Mouse (Mus musculus): ENCODE results near the gene Tspan4. TPM values are rescaled to one million over a fixed set of nuclear protein-coding genes. Genes with fewer than 3 reads are reported as not detected.

The Tspan4 gene
- total RNA-seq, 2 experiments from 2014 or later = 1.5 to 3.3 TPM

GRCm38 (mm10) chr7:141460001-141460390 is 15.0 kb upstream of the Tspan4 start:
- ATAC-seq (ENCODE audit: poor library complexity, severe bottlenecking) = no peak

DNA sequence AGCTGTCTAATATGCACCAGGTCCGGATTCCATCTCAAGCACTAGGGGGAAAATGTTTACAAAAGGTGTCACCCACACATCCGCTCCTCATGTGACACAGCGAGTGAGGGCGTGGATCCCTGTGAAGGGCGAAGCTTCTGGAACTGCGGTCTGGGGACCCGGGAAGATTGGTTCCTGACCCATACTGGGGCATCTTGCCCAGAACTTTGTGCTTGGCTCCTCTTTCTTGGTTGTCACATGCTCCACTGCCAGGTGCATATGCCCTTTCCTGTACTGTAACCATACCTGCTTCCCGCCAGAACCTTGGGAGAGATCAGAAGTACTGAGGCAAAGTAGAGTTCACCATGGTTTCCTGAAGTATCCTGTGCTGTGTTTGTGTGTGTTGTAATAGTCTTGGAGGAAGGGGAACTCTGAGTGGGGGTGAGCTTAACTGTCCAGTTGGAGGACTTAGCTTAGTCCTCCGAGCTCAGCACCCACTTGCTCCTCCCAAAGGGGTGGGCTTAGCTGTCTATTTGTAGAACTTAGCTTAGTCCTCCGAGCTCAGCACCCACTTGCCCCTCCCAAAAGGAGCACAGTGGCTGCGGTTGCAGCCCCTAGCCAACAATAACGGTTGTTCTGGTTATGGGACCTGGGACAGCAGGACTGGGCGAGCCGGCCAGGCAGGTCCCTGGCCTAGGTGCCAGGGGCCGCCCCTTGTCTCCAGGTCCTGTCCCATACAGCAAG is 14.5 kb upstream of the Tspan4 start, which contains the start of gene Cracr2b:
Gene Cracr2b, plus strand, starts transcription at position 704 of the 723 bp plus-strand sequence.
- ATAC-seq (ENCODE audit: poor library complexity, severe bottlenecking) = peak; percentile 23

DNA sequence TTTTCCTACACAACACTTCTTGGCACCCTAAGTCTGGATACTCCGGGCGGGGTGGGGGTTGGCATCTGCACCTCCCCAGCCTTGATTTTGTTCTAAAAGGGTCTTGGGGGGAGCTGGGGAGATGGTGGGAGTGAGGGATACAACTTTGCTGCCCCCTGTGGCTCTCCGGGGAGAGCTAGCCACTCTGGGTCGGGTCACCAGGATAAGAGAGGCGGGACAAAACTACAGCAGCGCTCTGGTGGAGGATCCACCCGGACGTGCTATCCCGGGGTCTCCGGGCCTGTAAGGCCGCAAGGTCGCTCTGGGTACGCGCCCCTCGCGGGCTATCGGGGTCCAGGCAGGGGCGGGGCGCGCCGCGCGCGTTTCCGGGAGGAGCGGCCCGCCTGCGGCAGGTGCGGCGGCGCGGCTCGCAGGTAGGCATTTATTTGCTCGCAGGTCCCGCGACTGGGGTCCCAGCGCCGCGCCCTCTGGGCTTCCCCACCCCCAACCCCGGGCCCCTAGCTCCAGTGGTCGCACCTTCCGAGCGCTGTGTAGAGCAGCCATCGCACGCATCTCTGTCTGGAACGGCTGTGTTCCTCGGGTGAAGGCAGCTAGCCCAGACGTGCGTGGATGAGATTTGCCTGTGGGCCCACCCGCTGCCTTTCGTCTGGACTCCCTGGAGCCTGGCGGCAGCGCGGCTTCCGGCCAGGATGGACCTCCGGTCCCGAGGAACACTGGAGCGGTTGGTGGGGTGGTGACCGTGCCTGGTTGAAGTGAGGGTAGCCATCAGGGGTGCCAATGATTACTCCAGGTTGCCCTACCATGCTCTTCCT is 13.3 kb upstream of the Tspan4 start:
- no peak for ATAC-seq (ENCODE audit: poor library complexity, severe bottlenecking)

DNA sequence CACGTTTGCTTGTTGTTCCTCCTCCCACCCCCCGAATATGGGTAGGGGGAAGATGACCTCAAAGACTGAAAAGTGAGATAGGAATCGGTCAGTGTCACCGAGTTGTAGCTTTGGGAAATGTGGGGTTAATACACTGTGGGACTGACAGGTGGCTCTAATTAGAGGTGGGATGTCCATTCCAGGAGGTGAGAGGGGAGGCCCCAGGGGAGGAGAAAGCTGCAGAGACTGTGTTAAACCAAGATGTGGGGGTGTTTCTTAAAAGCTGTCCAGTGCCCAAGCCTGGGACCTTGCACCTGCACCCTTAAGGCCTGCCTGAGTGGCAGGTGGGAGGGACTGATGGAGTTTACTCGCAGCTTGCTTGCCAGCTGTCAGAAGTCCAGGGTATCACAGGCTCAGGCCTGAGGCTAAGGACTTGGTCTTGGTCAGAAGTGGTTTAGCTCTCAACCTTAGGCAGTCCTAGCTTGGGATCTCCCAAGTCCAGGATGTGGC is 12.7 kb upstream of the Tspan4 start:
- no peak for ATAC-seq (ENCODE audit: poor library complexity, severe bottlenecking)

- no peak for ATAC-seq (ENCODE audit: poor library complexity, severe bottlenecking)
Observed at GRCm38 (mm10) chr7:141463824-141464602, 11.0 kb upstream of the Tspan4 start.

GRCm38 (mm10) chr7:141464603-141465201 is 10.3 kb upstream of the Tspan4 start:
- ATAC-seq (ENCODE audit: poor library complexity, severe bottlenecking) = peak; percentile 22; the same call in 1 of the 2 replicates

GRCm38 (mm10) chr7:141465388-141466044 is 9.5 kb upstream of the Tspan4 start:
- ATAC-seq (ENCODE audit: poor library complexity, severe bottlenecking) = no peak

DNA sequence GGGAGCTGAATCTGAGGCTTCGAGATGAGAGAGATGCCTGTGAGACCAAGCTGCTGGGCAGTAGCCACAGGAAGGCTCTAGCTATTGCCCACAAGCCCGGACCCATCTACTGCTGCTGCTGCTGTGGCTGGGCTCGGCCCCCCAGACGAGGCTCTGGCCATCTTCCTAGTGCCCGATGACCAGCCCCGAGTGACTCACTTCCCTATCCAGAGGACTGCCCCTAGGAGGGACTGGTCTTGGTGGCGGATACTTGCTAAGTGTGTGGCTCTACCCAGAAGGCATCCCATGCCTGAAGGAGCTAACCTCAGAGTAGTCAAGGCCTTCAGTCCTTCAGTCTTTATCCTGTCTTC is 9.0 kb upstream of the Tspan4 start:
- no peak for ATAC-seq (ENCODE audit: poor library complexity, severe bottlenecking)

- ATAC-seq (ENCODE audit: poor library complexity, severe bottlenecking) = no peak
Observed at GRCm38 (mm10) chr7:141466607-141467148, 8.4 kb upstream of the Tspan4 start.

- peak; percentile 73 for ATAC-seq (ENCODE audit: poor library complexity, severe bottlenecking)
Observed at GRCm38 (mm10) chr7:141467230-141468030, 7.6 kb upstream of the Tspan4 start, which contains the start of gene Cd151. Gene Cd151 (plus strand): TSS chr7:141467392.

- no peak for ATAC-seq (ENCODE audit: poor library complexity, severe bottlenecking)
Observed at GRCm38 (mm10) chr7:141468164-141468521, 6.9 kb upstream of the Tspan4 start.

GRCm38 (mm10) chr7:141468522-141469211 is 6.4 kb upstream of the Tspan4 start:
- peak; percentile 53 for ATAC-seq (ENCODE audit: poor library complexity, severe bottlenecking)

DNA sequence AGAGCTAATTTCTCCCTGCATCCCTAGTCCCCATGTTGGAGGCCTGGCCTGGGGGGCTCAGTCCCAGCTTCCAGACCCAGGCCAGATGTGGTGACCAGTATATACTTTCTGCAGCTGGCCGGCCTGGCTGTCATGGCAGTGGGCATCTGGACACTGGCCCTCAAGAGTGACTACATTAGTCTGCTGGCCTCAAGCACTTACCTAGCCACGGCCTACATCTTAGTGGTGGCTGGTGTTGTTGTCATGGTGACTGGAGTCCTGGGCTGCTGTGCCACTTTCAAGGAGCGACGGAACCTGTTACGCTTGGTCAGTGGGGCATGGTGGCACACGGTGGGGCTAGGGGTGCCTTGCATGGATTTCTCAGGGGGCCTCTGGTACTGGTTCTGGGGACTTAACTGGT is 5.7 kb upstream of the Tspan4 start:
- ATAC-seq (ENCODE audit: poor library complexity, severe bottlenecking) = no peak

- no peak for ATAC-seq (ENCODE audit: poor library complexity, severe bottlenecking)
Observed at GRCm38 (mm10) chr7:141469901-141470636, 5.0 kb upstream of the Tspan4 start.

GRCm38 (mm10) chr7:141470637-141470944 is 4.4 kb upstream of the Tspan4 start:
- ATAC-seq (ENCODE audit: poor library complexity, severe bottlenecking) = no peak

DNA sequence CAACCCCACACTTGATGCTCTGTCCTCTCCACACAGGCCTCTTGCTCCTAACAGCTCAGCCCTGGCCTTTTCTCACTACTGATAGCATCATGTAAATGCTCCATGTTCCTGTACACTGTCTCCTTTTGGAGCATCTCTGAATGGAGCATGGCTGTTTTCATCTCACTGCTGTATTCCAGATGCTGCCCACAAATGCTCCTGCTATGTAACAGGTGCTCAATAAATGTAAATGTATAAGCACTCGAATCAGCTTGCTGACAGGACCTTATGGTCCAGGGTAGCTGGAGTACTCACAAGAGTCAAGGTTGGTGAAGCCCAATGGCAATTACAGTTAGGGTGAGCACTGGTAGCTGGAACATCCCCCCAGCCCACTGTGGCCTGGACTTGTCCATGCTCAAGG is 3.8 kb upstream of the Tspan4 start:
- ATAC-seq (ENCODE audit: poor library complexity, severe bottlenecking) = no peak

DNA sequence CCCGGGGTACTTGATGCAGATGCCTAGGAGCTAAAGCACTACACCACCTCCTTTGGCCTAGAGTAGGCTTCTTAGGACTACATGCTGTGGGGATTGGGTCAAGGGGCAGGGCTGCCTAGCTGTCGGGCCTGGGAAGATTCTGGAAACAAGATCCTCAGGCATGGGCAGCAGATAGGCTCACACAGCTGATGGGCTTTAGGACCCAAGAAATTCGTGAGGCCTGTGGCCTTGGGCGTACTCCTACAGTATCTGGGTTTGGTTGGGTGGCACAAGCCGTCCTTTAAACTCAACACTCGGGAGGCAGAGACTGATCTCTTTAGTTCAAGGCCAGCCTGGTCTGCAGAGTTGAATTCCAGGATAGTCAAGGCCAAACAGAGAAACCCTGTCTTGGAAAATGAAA is 2.8 kb upstream of the Tspan4 start:
- no peak for ATAC-seq (ENCODE audit: poor library complexity, severe bottlenecking)

- no peak for ATAC-seq (ENCODE audit: poor library complexity, severe bottlenecking)
Observed at GRCm38 (mm10) chr7:141472763-141473162, 2.3 kb upstream of the Tspan4 start.
